35 mouse cellular contexts compared by ENCODE assay signal in genomic region chr6:114267979-114268378, GRCm38 (mm10). TPM values are rescaled to one million over a fixed set of nuclear protein-coding genes. Genes with fewer than 3 reads are reported as not detected.
"Had no signal": no experiment of that assay in that cellular context is flagged by ENCODE, and none has a peak within 500 bp of the region (broad histone marks: within the 10 kb centered on the region; RNA-seq: fewer than 3 reads in every experiment).

No protein-coding gene starts in this region.

- H3K27me3 ChIP-seq: liver, embryonic 15.5 days; midbrain, embryonic 13.5 days; midbrain, embryonic 15.5 days had no signal

- H3K27ac ChIP-seq: limb, embryonic 10.5 days; limb, embryonic 12.5 days; limb, embryonic 13.5 days; limb, embryonic 15.5 days; liver, embryonic 12.5 days; liver, embryonic 13.5 days; liver, embryonic 14.5 days; liver, embryonic 15.5 days; lung, embryonic 15.5 days; macrophage; midbrain, embryonic 10.5 days; midbrain, embryonic 12.5 days; midbrain, embryonic 13.5 days; midbrain, embryonic 15.5 days had no signal

- H3K9ac ChIP-seq: limb, embryonic 12.5 days; limb, embryonic 13.5 days; limb, embryonic 15.5 days; liver, embryonic 12.5 days; liver, embryonic 13.5 days; liver, embryonic 14.5 days; liver, embryonic 15.5 days; liver, postnatal 0 days; lung, embryonic 14.5 days; lung, embryonic 15.5 days; midbrain, embryonic 12.5 days; midbrain, embryonic 13.5 days; midbrain, embryonic 15.5 days had no signal

- H3K36me3 ChIP-seq: limb, embryonic 10.5 days; limb, embryonic 12.5 days; limb, embryonic 13.5 days; limb, embryonic 15.5 days; liver, embryonic 12.5 days; liver, embryonic 13.5 days; liver, embryonic 15.5 days; lung, embryonic 15.5 days; midbrain, embryonic 10.5 days; midbrain, embryonic 12.5 days; midbrain, embryonic 13.5 days; midbrain, embryonic 15.5 days had no signal

- H3K4me1 ChIP-seq: limb, embryonic 12.5 days; liver, embryonic 12.5 days; liver, embryonic 13.5 days; liver, embryonic 15.5 days; megakaryocyte, embryonic 14.5 days had no signal

- ATAC-seq: liver, embryonic 12.5 days; liver, postnatal 0 days; lung, postnatal 0 days; midbrain, embryonic 13.5 days; midbrain, embryonic 15.5 days; midbrain, embryonic 16.5 days had no signal

- H3K4me3 ChIP-seq: limb, embryonic 10.5 days; limb, embryonic 12.5 days; limb, embryonic 13.5 days; limb, embryonic 15.5 days; liver, embryonic 12.5 days; liver, embryonic 13.5 days; liver, embryonic 15.5 days; lung, embryonic 15.5 days; megakaryocyte, embryonic 14.5 days; midbrain, embryonic 10.5 days; midbrain, embryonic 12.5 days; midbrain, embryonic 13.5 days; midbrain, embryonic 15.5 days; myocyte had no signal

- H3K9me3 ChIP-seq: limb, embryonic 10.5 days; limb, embryonic 12.5 days; limb, embryonic 13.5 days; limb, embryonic 15.5 days; liver, embryonic 12.5 days; liver, embryonic 13.5 days; liver, embryonic 15.5 days; lung, embryonic 15.5 days; megakaryocyte, embryonic 14.5 days; midbrain, embryonic 10.5 days; midbrain, embryonic 12.5 days; midbrain, embryonic 13.5 days; midbrain, embryonic 15.5 days had no signal

- H3K4me2 ChIP-seq: limb, embryonic 12.5 days; limb, embryonic 13.5 days; limb, embryonic 15.5 days; liver, embryonic 11.5 days; liver, embryonic 12.5 days; liver, embryonic 13.5 days; liver, embryonic 15.5 days; lung, embryonic 14.5 days; lung, embryonic 15.5 days; midbrain, embryonic 11.5 days; midbrain, embryonic 12.5 days; midbrain, embryonic 13.5 days; midbrain, embryonic 15.5 days had no signal

- DNase-seq: left cerebral cortex, postnatal 4 days; liver; liver, embryonic 13.5 days; liver, postnatal 0 days; lung, adult 18-20 months; lung, adult 2 months; lung, embryonic 14.5 days; lung, postnatal 10 days; lung, postnatal 14 days; lung, postnatal 36 days; lung, postnatal 4 days; midbrain, embryonic 14.5 days had no signal

RNA-seq across cellular contexts. Expression of gene Slc6a1, which starts 14.5 kb away (rescaled TPM):
- total RNA-seq: liver, adult 2 months; megakaryocyte progenitor cell, adult 5-6 weeks; megakaryocyte, adult 5-6 weeks; monocyte, adult 5-6 weeks had no signal
- polyA plus RNA-seq: limb, embryonic 10.5 days; limb, embryonic 12.5 days; liver, embryonic 12.5 days; liver, postnatal 0 days; lung, embryonic 14.5 days; lung, postnatal 0 days; macrophage; myocyte had no signal
